Comparison of ENCODE assay signal across 14 mouse cellular contexts in the genomic region with DNA sequence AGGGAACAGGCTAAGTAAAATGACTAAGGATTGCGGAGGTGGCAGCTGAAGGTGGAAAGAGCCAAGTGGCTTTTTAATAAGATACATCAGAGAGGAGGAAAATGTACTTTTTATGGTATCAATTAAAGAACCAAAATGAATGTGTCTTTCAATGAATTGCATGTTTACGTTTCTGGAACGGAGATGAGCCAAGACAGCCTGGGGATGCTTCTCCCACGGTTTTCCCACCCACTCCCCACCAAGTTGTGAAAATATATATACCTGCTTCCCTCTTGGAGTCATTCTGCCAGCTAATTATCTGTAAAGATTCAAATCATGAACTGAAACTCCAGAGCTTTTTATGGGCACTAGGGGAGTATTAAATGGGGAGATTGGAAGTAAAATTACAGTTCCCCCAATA.
A peak's percentile ranks its signal among the peaks of the same experiment; 100 is the strongest.
DNase-seq lines count a peak whose midpoint lies in the region.
"Had no signal": no experiment of that assay in that cellular context is flagged by ENCODE, and none has a peak within 500 bp of the region (broad histone marks: within the 10 kb centered on the region; RNA-seq: fewer than 3 reads in every experiment).

No protein-coding gene starts in this region.

- peak; percentile 4 for DNase-seq in left cerebral cortex, adult 11 months (ENCODE audit: low spot score)
- DNase-seq in left cerebral cortex, postnatal 10 days (ENCODE audit: extremely low spot score in 1 of 2, low spot score in 2 of 2) = no peak
- peak; percentile 50 to 58 for DNase-seq in right cerebral cortex, adult 2 months (ENCODE audit: low spot score in 2 of 2)
- no peak for DNase-seq in right cerebral cortex, postnatal 4 days
- peak; percentile 16 for DNase-seq in right cerebral cortex, postnatal 25 days
- no peak for DNase-seq in ovary, postnatal 36 days (ENCODE audit: low spot score)
- DNase-seq in lung, postnatal 10 days = no peak
- DNase-seq: adrenal gland, postnatal 25 days; cerebellum, postnatal 14 days; kidney, adult 9 months; kidney, postnatal 10 days; lung, embryonic 14.5 days; thymus, adult 2 months; thymus, postnatal 36 days had no signal

- intact Hi-C loops in left cerebral cortex, postnatal 10 days (cut with DNase I) = no loop called here

Comparison
In these comparisons a context has a peak if more than half of its experiments do, and no peak if none do; other contexts are left out.
1. DNase-seq: peak in left cerebral cortex, adult 11 months (single experiment), right cerebral cortex, adult 2 months (2 of 2) and right cerebral cortex, postnatal 25 days (single experiment); none in left cerebral cortex, postnatal 10 days (0 of 2), right cerebral cortex, postnatal 4 days (single experiment), ovary, postnatal 36 days (single experiment) and lung, postnatal 10 days (single experiment).